Mouse (Mus musculus) neutrophil, adult 59 days (primary cell): ENCODE data around the gene Ispd. TPM values are rescaled to one million over a fixed set of nuclear protein-coding genes. Genes with fewer than 3 reads are reported as not detected.

Experiments used
- total RNA-seq, 2 experiments: library from RNA; stranded (reverse); gene quantifications; 1 replicate in 1 of 2; 2 replicates in 1 of 2; pipeline ENCODE4 v1.2.4; 2023

The Ispd gene
- under 1 TPM in 1 of 2 experiments, not detected in 1; 0.35 TPM for total RNA-seq

DNA sequence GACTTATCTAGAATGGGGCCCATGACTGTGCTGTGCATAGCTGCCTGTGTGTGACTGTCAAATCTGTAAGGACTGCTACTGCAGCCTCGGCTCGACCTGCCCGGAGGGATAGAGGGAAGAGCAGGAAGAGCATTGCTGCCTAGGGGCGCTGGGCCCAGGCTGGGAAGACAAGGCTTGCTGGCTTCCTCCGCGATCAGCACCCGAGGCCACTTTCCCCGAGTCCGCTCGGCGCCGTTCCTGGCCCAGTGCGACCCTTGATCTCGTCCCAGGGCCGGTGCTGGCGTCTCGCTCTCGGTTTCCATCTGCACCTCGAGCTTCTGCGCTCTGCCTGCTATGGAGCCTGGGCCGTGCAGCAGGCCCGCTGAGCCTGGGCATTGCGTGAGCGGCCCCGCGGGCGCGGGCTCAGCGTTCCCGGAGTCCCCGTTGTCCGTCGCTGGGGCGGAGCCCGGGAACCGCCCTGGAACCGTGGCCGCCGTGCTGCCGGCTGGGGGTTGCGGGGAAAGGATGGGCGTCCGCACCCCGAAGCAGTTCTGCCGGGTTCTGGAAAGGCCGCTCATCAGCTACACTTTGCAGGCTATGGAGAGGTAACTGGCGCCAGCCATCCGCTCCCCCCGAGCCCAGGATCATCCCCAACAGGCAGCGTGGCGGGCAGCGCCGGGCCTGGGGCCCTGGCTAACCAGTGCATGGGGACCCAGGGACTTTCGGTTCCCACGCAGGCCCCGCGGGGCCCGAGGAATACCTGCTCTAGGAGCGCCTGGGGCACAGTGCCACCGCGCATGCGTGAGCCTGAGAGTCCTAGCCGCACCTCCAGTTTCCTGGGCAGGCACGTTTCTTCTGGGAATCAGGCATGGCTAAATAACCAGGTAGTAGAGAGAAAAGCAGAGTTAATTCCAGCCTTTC, at the start of gene Ispd, which contains the start of gene D630036H23Rik:
Ispd (plus strand) TSS at position 10 of the 900 bp plus-strand sequence.
D630036H23Rik (minus strand) TSS at position 741 of the 900 bp plus-strand sequence.

Other genes with a start within 250 kb of the Ispd start
- gene Ankmy2, start 224.3 kb upstream of the Ispd start, total RNA-seq = 1 to 10 TPM; 7.7 to 8.2 TPM
- gene Bzw2, start 223.4 kb upstream of the Ispd start, total RNA-seq = 10 to 100 TPM; 16.4 to 19.8 TPM
- gene Lrrc72, start 128.1 kb upstream of the Ispd start, total RNA-seq = not detected
- gene Sostdc1, start 67.3 kb upstream of the Ispd start, total RNA-seq = not detected
- gene D630036H23Rik, start 731 bp downstream of the Ispd start, total RNA-seq = not detected